Mouse (Mus musculus): ENCODE measurements around the gene Lamc1.

DNA sequence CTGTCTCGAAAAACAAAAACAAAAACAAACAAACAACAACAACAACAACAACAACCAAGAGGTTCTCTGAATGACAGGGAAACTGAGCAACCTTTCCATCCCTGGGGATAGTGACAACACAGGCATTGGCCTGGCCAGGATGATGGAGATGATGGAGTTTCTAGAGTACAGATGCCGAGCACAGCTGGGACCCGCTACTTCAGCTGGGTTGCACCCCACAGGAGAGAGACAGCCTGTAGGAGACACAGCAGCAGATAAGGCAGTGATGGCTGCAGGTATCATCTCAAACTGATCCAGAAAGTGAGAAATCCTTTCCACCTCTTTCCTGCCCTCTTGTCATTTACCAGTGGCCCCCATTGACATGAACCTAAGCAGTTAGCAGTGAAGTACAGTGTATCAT, 39.3 kb upstream of the Lamc1 start:
- TF ChIP-seq CTCF (IDR thresholded peaks at IDR 0.05; ENCODE audit: low read depth, low read length): no peak
- TF ChIP-seq POLR2A (IDR thresholded peaks at IDR 0.05; ENCODE audit: borderline replicate concordance, low read depth, low read length): no peak

All from bone marrow macrophage, adult 2 months (primary cell).